Mouse (Mus musculus) CH12.LX (cell line): ENCODE results near the gene Pfdn2.

Source experiments
- BHLHE40 ChIP-seq: IDR thresholded peaks from 2 replicates; pipeline ENCODE4 v1.6.1; 2011; ENCODE audit warnings: mild to moderate bottlenecking, low read depth, low read length, improper control_type of control experiment
- CTCF ChIP-seq, 2 experiments: IDR thresholded peaks in 1 of 2; conservative IDR thresholded peaks in 1 of 2; 2 replicates each; pipeline ENCODE4 v1.5.1; 2011 to 2012; ENCODE audit warnings: low read depth in 2 of 2, low read length in 2 of 2, improper control_type of control experiment in 1 of 2, inconsistent platforms in 1 of 2, mild to moderate bottlenecking in 1 of 2, moderate library complexity in 1 of 2
- POLR2A ChIP-seq: IDR thresholded peaks from 2 replicates; pipeline ENCODE4 v1.6.1; 2011; ENCODE audit warnings: low read depth, mild to moderate bottlenecking, improper control_type of control experiment, low read length
- RCOR1 ChIP-seq: conservative IDR thresholded peaks from 2 replicates; pipeline ENCODE4 v1.6.1; 2012; ENCODE audit warnings: low read depth, mild to moderate bottlenecking, inconsistent platforms, low read length, improper control_type of control experiment
- USF1 ChIP-seq: IDR thresholded peaks from 2 replicates; pipeline ENCODE4 v1.6.1; 2014; ENCODE audit warnings: low read depth, mild to moderate bottlenecking, inconsistent platforms, low read length, improper control_type of control experiment
- USF2 ChIP-seq: conservative IDR thresholded peaks from 2 replicates; pipeline ENCODE4 v1.6.1; 2011; ENCODE audit warnings: low read depth, low read length, improper control_type of control experiment

GRCm38 (mm10) chr1:171298226-171298625, 47.2 kb upstream of the Pfdn2 start:
- no peak for TF ChIP-seq CTCF (conservative IDR thresholded peaks at IDR 0.05 in 1 of 2, IDR thresholded peaks at IDR 0.05 in 1 of 2; ENCODE audit: low read depth in 2 of 2, low read length in 2 of 2)
- TF ChIP-seq POLR2A, result no peak
- TF ChIP-seq USF2, result no peak
- TF ChIP-seq BHLHE40, result no peak
- no peak for TF ChIP-seq USF1
- TF ChIP-seq RCOR1, result no peak
